Mouse (Mus musculus): Measurements from ENCODE around the gene Gm49373. TPM values are rescaled to one million over a fixed set of nuclear protein-coding genes. Genes with fewer than 3 reads are reported as not detected.

Gene Gm49373
- polyA plus RNA-seq, 1 experiment from 2014 or later = 0.91 TPM

GRCm38 (mm10) chr9:21022288-21022687, 50.6 kb downstream of the Gm49373 start:
- Histone ChIP-seq H3K4me2 (no peak overlapping the region), H3K36me3 (no peaks in the 10 kb centered on the region), H3K4me3 (no peak overlapping the region), H3K4me1 (replicated peaks) (0 out of 2 replicates have a peak, but pooled peaks cover 1% of the 10 kb centered on the region), H3K27ac (replicated peaks) (no peak overlapping the region), H3K9me3 (no peaks in the 10 kb centered on the region), H3K9ac (no peak overlapping the region), H3K27me3 (peaks cover 51% of the 10 kb centered on the region)
- WGBS = 67% methylated on average over 6 of the region's 6 CpGs
- ATAC-seq (ENCODE audit: low read depth) = no peak

GRCm38 (mm10) chr9:21021363-21021762, 51.5 kb downstream of the Gm49373 start:
- no peak for ATAC-seq (ENCODE audit: low read depth)
- Histone ChIP-seq H3K9ac (no peak overlapping the region), H3K27ac (replicated peaks) (no peak overlapping the region), H3K4me1 (replicated peaks) (no peaks in the 10 kb centered on the region), H3K4me2 (no peak overlapping the region), H3K36me3 (no peaks in the 10 kb centered on the region), H3K4me3 (no peak overlapping the region), H3K9me3 (no peaks in the 10 kb centered on the region), H3K27me3 (peaks cover 51% of the 10 kb centered on the region)
- 80% methylated on average over 3 of the region's 3 CpGs for WGBS

- ATAC-seq (ENCODE audit: low read depth) = no peak
- Histone ChIP-seq H3K4me1 (replicated peaks) (peaks cover 10% of the 10 kb centered on the region), H3K9ac (no peak overlapping the region), H3K4me2 (no peak overlapping the region), H3K4me3 (no peak overlapping the region), H3K36me3 (no peaks in the 10 kb centered on the region), H3K9me3 (no peaks in the 10 kb centered on the region), H3K27me3 (peaks cover 67% of the 10 kb centered on the region), H3K27ac (replicated peaks) (no peak overlapping the region)
- WGBS = 64% methylated on average over 2 of the region's 2 CpGs
Observed at GRCm38 (mm10) chr9:21018600-21018999, 54.3 kb downstream of the Gm49373 start.

GRCm38 (mm10) chr9:21017177-21017575, 55.7 kb downstream of the Gm49373 start:
- H3K4me3 ChIP-seq = no peak overlapping the region; the same call in 1 of the 2 replicates
- H3K4me2 ChIP-seq = no peak overlapping the region
- H3K27ac ChIP-seq (replicated peaks) = no peak overlapping the region
- no peaks in the 10 kb centered on the region for H3K9me3 ChIP-seq
- peaks cover 10% of the 10 kb centered on the region for H3K4me1 ChIP-seq (replicated peaks)
- 36% methylated on average over 4 of the region's 4 CpGs for WGBS
- H3K36me3 ChIP-seq = no peaks in the 10 kb centered on the region
- H3K27me3 ChIP-seq = peaks cover 79% of the 10 kb centered on the region
- no peak overlapping the region for H3K9ac ChIP-seq
- no peak for ATAC-seq (ENCODE audit: low read depth)

GRCm38 (mm10) chr9:21016331-21017176, 56.3 kb downstream of the Gm49373 start:
- Histone ChIP-seq H3K27ac (replicated peaks) (no peak overlapping the region), H3K27me3 (peaks cover 79% of the 10 kb centered on the region), H3K9ac (no peak overlapping the region), H3K4me1 (replicated peaks) (peaks cover 10% of the 10 kb centered on the region), H3K9me3 (no peaks in the 10 kb centered on the region), H3K4me3 (peak overlapping the region; percentile 25), H3K36me3 (no peaks in the 10 kb centered on the region), H3K4me2 (peak overlapping the region; percentile 47; the same call in 1 of the 2 replicates)
- ATAC-seq (ENCODE audit: low read depth) = no peak
- 6% methylated on average over 17 of the region's 17 CpGs for WGBS

- WGBS = under 1% methylated on average over 30 of the region's 30 CpGs
- H3K4me1 ChIP-seq (replicated peaks) = peaks cover 10% of the 10 kb centered on the region
- no peaks in the 10 kb centered on the region for H3K36me3 ChIP-seq
- H3K9ac ChIP-seq = 0 out of 2 replicates have a peak within 1 kb of the TSS, but pooled peaks have one; percentile 13
- no peak within 1 kb of the TSS for H3K27ac ChIP-seq (replicated peaks)
- peak within 1 kb of the TSS; percentile 25 for H3K4me3 ChIP-seq
- H3K9me3 ChIP-seq = no peaks in the 10 kb centered on the region
- no peak for ATAC-seq (ENCODE audit: low read depth)
- H3K4me2 ChIP-seq = peak within 1 kb of the TSS; percentile 47
- H3K27me3 ChIP-seq = peaks cover 76% of the 10 kb centered on the region
Observed at GRCm38 (mm10) chr9:21015571-21016130, 57.2 kb downstream of the Gm49373 start, which contains the start of gene Icam1. Icam1 (plus strand) TSS chr9:21015985.

- H3K4me3 ChIP-seq = peak overlapping the region; percentile 25
- no peaks in the 10 kb centered on the region for H3K36me3 ChIP-seq
- peaks cover 10% of the 10 kb centered on the region for H3K4me1 ChIP-seq (replicated peaks)
- 1% methylated on average over 28 of the region's 29 CpGs for WGBS
- peak overlapping the region; percentile 47 for H3K4me2 ChIP-seq
- no peak overlapping the region for H3K27ac ChIP-seq (replicated peaks)
- no peaks in the 10 kb centered on the region for H3K9me3 ChIP-seq
- 0 out of 2 replicates have a peak, but pooled peaks have one; percentile 37 for ATAC-seq (ENCODE audit: low read depth)
- no peak overlapping the region for H3K9ac ChIP-seq
- peaks cover 76% of the 10 kb centered on the region for H3K27me3 ChIP-seq
Observed at GRCm38 (mm10) chr9:21014691-21015570, 58.0 kb downstream of the Gm49373 start.

MicroRNA genes within 50 kb of the gene (microRNA counts, 519-probe panel; counts per million panel counts)
- microRNA mmu-miR-1900 = 3,615 counts per million, percentile 53 among the panel's probes with 10 or more counts

Small RNA genes lying within 50 kb of the gene (microRNA-seq; reads per million reads assigned to microRNA genes)
- gene Mir1900 (not detected), gene Mir7082 (not detected)

Other genes with a start within 250 kb of the Gm49373 start
- gene A230050P20Rik, start 204.5 kb downstream of the Gm49373 start, polyA plus RNA-seq (2015; fragmentation: Nextera tagmentation; extraction: Ambion mirVana) = 2.6 and 2.7 TPM in 2 replicates
- 8.8 and 9.7 TPM in 2 replicates for gene Angptl6, start 193.4 kb downstream of the Gm49373 start, polyA plus RNA-seq (2015; fragmentation: Nextera tagmentation; extraction: Ambion mirVana)
- gene Ppan, start 184.9 kb downstream of the Gm49373 start, polyA plus RNA-seq (2015; fragmentation: Nextera tagmentation; extraction: Ambion mirVana) = 48.1 and 51.9 TPM in 2 replicates
- 253 and 267 TPM in 2 replicates for gene Eif3g, start 174.5 kb downstream of the Gm49373 start, polyA plus RNA-seq (2015; fragmentation: Nextera tagmentation; extraction: Ambion mirVana)
- gene Dnmt1, start 113.2 kb downstream of the Gm49373 start, polyA plus RNA-seq (2015; fragmentation: Nextera tagmentation; extraction: Ambion mirVana) = 54.2 and 63.7 TPM in 2 replicates
- 9.9 and 10.1 TPM in 2 replicates for gene S1pr2, start 96.3 kb downstream of the Gm49373 start, polyA plus RNA-seq (2015; fragmentation: Nextera tagmentation; extraction: Ambion mirVana)
- gene Mrpl4, start 70.4 kb downstream of the Gm49373 start, polyA plus RNA-seq (2015; fragmentation: Nextera tagmentation; extraction: Ambion mirVana) = 105 and 110 TPM in 2 replicates
- 3.9 and 4.8 TPM in 2 replicates for gene Icam1, start 57.1 kb downstream of the Gm49373 start, polyA plus RNA-seq (2015; fragmentation: Nextera tagmentation; extraction: Ambion mirVana)
- 0.33 and 0.56 TPM in 2 replicates for gene Icam4, start 43.7 kb downstream of the Gm49373 start, polyA plus RNA-seq (2015; fragmentation: Nextera tagmentation; extraction: Ambion mirVana)
- 0.45 and 0.68 TPM in 2 replicates for gene Icam5, start 41.0 kb downstream of the Gm49373 start, polyA plus RNA-seq (2015; fragmentation: Nextera tagmentation; extraction: Ambion mirVana)
- 1.4 and 2.1 TPM in 2 replicates for gene Zglp1, start 6.0 kb downstream of the Gm49373 start, polyA plus RNA-seq (2015; fragmentation: Nextera tagmentation; extraction: Ambion mirVana)
- gene Fdx1l, start 518 bp upstream of the Gm49373 start, polyA plus RNA-seq (2015; fragmentation: Nextera tagmentation; extraction: Ambion mirVana) = 52.1 and 60.2 TPM in 2 replicates
- gene Gm38431, start 18.9 kb upstream of the Gm49373 start, polyA plus RNA-seq (2015; fragmentation: Nextera tagmentation; extraction: Ambion mirVana) = 1.3 and 1.6 TPM in 2 replicates
- gene Raver1, start 18.9 kb upstream of the Gm49373 start, polyA plus RNA-seq (2015; fragmentation: Nextera tagmentation; extraction: Ambion mirVana) = 37.3 and 38.3 TPM in 2 replicates
- gene Tyk2, start 58.1 kb upstream of the Gm49373 start, polyA plus RNA-seq (2015; fragmentation: Nextera tagmentation; extraction: Ambion mirVana) = 11.7 TPM in 2 replicates
- gene Cdc37, start 76.9 kb upstream of the Gm49373 start, polyA plus RNA-seq (2015; fragmentation: Nextera tagmentation; extraction: Ambion mirVana) = 228 and 273 TPM in 2 replicates
- 17.5 and 18.9 TPM in 2 replicates for gene Pde4a, start 92.6 kb upstream of the Gm49373 start, polyA plus RNA-seq (2015; fragmentation: Nextera tagmentation; extraction: Ambion mirVana)
- gene Keap1, start 166.3 kb upstream of the Gm49373 start, polyA plus RNA-seq (2015; fragmentation: Nextera tagmentation; extraction: Ambion mirVana) = 60.9 and 64.4 TPM in 2 replicates
- 3.0 and 3.8 TPM in 2 replicates for gene S1pr5, start 175.3 kb upstream of the Gm49373 start, polyA plus RNA-seq (2015; fragmentation: Nextera tagmentation; extraction: Ambion mirVana)
- gene Atg4d, start 192.2 kb upstream of the Gm49373 start, polyA plus RNA-seq (2015; fragmentation: Nextera tagmentation; extraction: Ambion mirVana) = 55.3 and 56.1 TPM in 2 replicates
- gene Kri1, start 214.9 kb upstream of the Gm49373 start, polyA plus RNA-seq (2015; fragmentation: Nextera tagmentation; extraction: Ambion mirVana) = 11.1 and 15.1 TPM in 2 replicates
- 95.5 and 114 TPM in 2 replicates for gene Cdkn2d, start 218.3 kb upstream of the Gm49373 start, polyA plus RNA-seq (2015; fragmentation: Nextera tagmentation; extraction: Ambion mirVana)
- gene Ap1m2, start 239.2 kb upstream of the Gm49373 start, polyA plus RNA-seq (2015; fragmentation: Nextera tagmentation; extraction: Ambion mirVana) = 0.89 and 1.1 TPM in 2 replicates
- 70.1 and 73.1 TPM in 2 replicates for gene Slc44a2, start 247.6 kb upstream of the Gm49373 start, polyA plus RNA-seq (2015; fragmentation: Nextera tagmentation; extraction: Ambion mirVana)

All from neural tube, embryonic 13.5 days (tissue).